Mouse (Mus musculus) retina, embryonic 14.5 days (tissue): ENCODE data around the gene Bcan.

Experiments
- DNase-seq: peaks from one replicate; pipeline ENCODE4 v3.0.0-alpha.2; 2015; ENCODE audit warnings: low spot score

Gene Bcan

DNA sequence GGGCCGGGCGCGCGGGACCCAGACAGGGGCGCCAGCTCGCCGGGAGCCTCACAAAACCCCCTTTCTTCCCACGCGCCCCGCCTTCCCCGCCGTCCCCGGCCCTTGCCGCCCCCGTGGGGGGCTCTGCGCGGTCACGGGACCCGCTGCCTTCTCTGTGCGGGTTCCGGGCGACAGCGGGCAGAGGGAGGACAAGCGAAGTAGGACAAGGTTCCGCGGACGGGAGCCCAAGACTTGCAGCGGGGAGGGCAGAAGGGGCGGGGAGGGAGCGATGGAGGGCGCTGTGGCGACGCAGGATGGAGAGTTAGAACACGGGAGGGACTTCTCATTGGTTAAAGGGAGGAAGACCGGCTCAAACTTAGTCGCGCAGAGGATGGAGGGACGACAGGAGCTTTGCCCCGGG, at the start of gene Bcan:
TSS of gene Bcan (minus strand) at position 50 of the 400 bp plus-strand sequence.
- no peak for DNase-seq

DNA sequence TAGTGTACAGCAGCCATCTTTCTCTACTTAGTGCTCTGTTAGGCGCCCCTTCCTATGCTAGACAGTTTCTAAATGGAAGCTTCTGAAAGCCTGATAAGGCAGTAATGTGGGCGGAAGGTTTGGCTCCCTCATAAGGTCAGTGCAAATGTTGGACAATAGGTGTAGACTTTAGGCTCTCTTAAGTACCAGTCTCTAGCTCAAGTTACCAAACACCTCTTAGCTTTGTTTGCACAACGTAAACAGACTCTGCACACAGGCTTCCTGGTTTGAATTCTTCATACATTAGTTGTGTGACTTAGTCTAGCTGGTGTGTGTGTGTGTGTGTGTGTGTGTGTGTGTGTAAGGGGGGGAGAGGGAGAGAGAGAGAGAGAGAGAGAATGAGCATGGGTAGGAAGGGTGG, 49.5 kb upstream of the Bcan start:
- no peak for DNase-seq

DNA sequence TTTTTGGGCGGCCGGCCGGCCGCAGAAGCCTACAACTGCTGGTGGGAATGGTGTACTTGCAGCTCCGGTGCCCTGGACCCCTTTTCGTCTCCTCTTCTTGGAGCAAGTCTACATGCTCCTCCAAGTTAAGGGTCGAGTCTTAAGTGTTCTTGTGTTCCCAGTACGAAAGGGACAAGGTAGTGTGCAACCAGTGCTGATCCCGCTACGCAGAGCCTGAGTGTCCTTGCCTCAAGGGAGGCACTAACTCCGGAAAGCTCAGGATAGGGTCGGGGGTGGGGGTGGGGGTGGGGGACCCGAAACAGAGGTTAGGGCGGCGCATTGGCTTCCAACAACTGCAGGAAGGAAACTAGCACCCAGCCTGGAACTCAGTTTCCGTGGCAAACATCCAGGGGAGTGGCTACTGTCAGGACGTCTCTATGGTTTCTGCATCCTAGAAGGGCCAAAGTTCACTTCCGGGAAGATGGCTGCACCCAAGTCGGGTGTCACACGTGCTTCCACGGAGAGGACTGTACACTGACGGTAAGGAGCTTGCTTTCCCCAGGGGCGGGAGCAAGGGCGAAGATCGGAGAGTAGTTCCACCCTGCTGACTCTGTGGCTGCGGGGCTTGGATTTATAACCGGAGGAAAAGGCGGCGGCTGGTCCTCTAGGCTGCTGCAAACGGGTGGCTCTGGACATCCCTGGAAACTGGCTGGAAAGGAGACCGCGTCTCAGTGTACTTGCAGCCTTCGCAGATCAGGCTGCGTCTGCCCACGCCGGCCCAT, 42.8 kb upstream of the Bcan start, which contains the start of gene Gpatch4:
TSS of gene Gpatch4 (plus strand) at position 448 of the 761 bp plus-strand sequence.
- DNase-seq, result peak; percentile 100

DNA sequence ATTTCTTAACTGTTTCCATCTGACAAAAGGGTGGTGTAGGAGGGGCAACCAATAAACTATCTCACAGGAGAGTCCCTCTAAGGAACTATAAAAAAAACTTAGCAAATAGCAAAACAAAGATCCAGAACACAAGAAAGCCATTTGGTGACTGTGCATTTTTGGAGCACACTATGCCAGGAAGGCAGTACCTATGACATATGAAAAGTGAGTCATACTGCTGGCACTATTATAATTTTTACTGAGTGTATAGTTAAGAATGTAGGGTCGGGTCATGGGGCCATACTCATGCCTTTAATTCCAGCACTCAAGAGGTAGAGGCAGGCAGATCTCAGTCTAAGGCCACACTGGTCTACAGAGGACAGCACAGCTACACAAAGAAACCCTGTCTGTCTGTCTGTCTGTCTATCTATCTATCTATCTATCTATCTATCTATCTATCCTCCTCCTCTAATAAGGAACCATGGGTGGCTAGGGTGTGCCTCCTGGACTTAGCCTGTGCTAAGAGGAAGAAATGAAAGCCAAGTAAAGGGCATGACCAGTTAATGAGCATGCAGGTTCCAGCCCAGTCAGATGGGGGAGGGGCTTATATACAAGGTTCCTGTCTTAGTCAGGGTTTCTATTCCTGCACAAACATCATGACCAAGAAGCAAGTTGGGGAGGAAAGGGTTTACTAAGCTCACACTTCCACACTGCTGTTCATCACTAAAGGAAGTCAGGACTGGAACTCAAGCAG, 35.7 kb upstream of the Bcan start:
- no peak for DNase-seq

DNA sequence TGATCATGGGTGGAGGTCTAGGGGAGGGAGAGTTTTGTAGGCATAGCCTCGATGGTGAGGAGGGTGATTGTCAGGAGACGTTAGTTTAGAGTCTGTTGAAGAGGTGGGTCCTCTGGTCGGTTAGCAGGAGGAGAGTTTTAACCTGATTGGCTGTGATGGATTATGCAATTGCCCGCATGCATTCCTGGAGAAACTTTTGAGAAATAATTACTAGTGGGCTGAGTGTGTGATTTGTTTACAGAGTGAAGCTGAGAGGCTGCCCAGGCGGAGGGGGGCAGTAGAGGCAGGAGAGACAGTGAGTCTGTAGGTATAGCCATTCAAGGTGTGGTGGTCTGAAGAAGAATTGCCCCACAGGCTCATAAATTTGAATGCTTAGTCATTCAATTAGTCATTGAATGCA, 33.5 kb upstream of the Bcan start:
- no peak for DNase-seq

DNA sequence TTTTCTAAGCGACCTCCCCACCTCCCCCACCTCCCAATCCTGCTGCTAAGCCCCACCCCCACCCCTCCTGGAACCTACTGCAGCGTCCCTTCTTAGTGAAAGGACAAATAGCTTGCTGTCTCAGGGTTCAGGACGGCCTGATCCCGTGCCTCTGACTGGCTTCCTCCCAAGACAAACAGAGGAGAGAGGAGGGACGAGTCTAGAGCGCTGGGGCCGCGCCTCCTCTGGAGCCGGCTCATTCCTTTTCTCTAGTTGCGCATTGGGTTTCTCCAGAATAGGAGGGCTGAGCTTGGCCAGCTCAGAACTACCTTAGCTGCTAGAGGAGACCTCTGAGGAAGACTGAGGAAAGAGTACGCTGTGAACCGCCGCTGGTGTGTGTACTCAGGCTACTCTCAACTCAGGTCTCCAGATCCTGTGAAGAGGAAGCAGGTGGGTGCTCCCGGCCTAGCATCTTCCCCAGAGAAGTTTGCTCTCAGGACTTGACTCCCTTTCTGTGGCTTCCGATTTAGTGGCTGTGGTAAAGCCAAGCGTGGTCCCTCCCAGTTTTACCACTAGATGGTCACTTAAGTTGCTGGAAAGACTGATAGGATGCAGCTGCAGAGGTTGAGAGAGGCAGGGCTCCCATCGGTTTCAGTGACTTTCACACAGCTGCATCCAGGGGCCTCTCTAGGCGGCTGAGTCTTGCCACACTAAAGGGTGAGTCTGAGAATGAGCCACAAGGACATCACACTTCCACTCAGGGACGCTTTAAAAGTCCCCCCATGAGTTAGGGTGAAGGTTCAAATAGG, 30.8 kb upstream of the Bcan start:
- DNase-seq, result no peak

DNA sequence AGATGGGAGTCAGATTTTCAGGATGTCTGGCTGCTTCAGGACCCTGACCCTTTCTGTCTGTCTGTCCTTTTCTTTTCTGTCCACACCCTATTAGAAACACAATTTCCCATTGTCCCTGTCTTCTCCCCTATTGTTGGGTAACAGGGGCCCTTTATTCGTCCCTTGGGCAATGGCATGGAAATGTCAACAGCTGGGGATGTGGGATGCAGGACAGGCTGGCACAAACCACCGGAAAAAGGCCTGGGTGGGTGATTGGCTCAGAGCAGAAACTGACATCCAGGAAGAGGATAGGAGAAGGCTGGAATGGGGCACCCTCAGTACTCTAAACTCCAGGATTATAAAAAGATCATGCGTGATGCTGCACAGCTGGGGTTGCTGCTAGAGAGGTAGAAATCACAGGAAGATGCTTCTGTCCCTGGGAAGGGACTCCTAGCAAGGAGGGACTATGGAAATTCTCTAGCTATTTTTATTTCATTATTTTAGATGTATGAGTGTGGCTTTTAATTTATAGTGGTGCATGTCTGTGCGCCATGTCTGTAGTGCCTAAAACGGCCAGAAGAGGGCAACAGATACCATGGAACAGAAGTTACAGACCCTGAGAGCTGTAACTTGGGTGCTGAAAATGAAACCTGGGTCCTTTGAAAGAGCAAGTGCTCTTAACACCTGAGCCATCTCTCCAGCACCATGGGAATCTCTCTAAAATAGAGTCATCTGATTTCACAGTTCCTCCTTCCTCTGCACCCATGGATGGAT, 27.6 kb upstream of the Bcan start, which contains the start of gene Hapln2:
TSS of gene Hapln2 (minus strand) at position 150 of the 753 bp plus-strand sequence.
- DNase-seq, result no peak

DNA sequence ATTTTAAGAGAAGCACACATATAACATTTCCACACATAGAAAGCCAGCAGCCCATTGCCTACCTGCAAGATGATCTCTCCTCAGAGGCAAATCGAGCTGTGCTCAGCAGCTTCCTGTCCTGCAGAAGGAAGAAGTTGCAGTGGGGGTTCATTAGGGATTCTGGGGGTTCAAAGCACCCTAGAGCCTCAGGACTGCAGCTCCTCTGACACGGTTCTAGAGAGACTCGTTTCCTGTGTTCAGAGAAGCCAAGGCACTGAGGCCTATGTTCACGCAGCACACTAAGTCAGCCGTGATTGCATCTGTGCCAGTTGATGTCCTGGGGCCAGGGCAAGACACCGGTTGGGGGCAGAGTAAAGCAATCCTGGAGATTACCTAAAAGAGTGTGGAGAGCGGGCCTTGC, 26.8 kb upstream of the Bcan start:
- DNase-seq, result no peak

DNA sequence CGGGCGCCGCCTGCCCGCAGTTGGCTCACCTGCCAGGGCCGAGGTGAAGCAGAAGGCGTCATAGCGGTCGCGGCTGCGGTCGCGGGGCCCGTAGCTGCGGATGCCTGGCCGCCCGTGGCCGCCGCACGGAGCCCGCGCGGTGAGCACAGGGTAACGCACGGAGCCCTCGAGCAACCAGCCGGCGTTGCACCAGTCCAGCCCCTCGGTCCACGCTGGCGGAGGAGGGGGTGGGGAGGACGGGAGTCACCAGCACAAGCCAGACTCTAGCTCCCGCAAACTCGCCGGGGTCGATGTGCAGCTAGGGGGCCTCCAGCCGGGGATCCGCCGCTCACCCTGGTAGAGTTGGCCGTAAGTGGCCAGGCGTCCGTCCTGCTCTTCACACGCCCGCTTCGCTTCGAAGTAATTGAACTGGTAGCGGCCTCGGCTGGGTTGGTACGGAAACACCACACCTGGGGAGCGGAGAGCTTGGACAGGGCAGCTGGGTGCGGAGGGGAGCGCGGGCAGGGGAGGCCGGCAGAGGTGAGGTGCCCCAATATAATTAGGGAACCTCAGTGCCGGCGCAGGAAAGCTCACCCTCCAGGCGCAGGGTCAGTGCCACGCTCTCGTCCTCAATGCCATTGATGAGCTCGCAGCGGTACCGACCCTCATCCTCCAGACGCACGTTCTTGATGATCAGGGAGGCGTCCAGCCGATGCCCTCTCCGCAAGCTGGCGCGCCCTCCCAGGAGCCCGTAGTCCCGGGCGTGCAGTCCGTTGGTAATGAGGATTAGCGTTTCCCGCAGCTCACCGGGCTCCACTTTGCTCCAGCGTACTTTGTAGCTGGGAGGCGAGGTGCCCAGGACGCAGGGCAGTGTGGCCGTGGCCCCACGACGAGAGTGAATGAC, 23.4 kb upstream of the Bcan start:
- peak; percentile 21 for DNase-seq

DNA sequence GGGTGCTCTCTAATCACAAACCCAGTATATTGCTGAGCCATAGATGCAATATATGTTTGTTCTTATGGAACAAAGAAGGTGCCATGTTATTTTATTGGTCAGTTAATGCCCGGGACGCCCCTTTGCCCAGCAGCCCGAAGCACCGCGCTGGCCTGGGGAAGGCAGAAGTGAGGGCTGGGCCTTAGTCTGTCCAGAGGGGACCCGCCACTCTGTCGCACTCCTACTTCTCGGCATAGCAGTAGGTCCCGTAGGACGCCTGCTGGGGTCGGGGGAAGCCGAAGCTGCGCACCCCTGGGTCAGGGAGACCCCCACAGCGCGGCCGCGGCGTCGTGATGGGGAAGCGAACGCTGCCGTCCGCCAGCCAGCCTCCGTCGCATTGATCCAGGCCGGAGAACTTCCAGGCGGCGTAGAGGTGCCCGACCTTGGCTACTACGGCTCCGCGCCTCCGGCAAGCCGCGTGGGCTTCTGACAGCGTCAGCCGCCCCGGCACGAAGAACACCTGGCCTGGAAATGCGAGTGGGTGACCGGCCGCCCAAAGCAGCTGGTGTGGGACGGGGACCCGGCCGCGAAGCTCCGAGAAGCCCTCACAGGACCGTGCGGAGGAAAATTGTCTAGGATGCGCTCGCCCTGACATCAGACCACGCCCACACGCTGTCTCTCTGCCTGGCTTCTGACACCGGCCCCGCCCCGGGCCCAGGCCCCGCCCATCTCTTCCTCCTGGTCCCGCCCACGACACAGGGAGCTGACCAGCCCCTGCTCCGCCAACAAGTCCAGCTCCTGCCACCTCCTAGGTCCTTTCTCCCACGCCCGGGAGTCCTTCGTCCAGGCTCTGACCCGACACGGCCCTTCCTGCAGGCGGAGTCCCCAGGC, 22.5 kb upstream of the Bcan start:
- peak; percentile 95 for DNase-seq

DNA sequence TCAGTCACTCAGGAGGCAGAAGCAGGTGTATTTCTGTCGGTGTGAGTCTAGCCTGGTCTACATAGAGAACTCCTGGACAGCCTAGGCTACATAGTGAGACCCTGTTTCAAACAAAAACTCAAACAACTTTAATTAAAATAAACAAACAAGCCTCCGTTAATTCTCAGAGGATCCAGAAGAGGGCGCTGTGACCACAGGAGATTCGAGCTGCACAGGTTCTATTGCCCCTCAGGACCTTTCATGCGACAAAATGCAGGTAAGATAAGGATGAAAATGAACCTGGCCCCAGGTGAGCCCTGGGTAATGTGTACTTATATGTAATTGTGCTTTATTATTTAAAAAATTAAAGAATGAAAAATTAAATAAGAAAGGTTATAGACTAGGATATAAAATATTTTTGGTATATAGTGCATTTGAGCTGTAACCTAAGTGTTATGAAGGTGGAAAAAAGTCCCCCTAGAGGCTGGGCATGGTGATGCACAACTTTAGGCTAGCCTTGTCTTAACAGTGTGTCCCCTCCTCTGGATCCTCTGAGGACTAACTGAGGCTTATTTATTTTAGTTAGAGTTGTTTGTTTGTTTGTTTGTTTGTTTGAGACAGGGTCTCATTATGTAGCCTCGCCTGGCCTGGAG, 10.7 kb upstream of the Bcan start:
- peak; percentile 63 for DNase-seq

DNA sequence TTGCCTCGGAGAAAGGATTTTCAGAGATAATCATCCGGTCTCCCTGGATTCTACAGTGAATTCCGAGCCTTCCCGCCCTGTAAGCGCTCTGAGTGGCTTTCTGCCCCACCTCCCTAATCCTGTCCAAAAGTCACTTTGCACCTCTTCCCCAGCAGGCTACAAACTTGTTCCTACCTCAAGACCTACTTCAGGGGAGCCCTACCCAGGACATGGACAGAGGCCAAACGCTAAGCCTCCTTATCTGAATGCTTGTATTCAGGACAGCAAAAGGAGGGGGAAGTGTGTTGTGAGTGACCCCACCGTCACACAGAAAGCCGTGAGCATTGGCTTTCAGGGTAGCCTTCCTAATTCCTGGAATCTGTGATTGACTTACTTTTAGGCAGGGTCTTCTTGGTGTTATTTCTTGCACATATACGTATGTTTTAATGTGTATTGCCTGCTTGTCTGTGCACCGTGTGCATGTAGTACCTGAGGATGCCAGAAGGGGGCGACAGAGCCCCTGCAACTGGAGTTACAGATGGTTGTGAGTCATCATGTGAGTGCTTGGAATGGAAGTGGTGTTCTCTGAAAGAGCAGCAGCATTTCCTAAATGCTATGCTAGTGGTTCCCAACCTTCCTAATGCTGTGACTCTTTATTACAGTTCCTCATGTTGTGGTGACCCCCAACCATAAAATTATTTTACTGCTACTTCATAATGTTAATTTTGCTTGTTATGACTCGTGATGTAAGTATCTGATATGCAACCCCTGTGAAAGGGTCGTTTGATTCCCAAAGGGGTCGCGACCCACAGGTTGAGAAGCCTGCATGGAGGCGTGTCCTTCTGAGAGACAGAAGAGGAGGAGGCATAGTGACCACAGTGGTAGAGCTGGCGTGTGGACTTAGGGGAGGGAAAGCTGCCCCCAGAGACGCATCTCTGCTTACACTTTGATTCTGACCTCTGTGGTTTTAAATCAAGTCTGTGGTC, 6.1 kb upstream of the Bcan start:
- no peak for DNase-seq

DNA sequence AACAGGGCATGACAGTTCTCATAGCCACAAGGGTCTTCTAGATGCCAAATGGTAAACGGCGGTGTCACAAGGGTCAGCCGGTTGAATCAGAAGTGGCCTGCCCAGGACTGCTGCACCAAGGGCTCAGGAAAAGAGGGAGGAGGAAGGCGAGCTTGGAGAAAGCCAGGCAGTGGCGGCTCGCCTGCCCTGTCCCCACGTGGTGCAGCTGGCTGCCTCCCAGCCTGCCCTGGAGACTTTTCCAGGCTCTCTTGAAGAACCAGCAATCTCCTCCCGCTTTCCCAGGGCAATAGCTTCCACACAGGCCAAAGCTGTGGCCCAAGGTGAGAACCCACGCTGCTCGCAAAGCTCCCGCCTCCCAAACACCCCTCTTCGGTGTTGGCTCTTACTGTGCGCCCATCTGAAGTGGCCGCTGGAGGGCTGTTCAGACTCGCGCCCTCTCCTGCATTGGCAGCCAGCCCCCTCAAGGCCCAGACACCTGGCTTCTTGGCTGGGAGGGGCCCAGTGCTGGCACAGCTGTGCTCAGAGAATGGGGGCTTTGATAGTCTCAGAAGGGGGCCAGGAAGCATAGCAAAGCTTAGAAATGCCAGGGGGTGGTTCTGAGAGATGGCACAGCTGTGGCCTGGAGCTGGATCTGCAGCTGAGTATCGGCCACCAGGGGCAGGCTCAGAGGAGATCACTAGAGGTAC, 2.4 kb upstream of the Bcan start:
- DNase-seq, result no peak

DNA sequence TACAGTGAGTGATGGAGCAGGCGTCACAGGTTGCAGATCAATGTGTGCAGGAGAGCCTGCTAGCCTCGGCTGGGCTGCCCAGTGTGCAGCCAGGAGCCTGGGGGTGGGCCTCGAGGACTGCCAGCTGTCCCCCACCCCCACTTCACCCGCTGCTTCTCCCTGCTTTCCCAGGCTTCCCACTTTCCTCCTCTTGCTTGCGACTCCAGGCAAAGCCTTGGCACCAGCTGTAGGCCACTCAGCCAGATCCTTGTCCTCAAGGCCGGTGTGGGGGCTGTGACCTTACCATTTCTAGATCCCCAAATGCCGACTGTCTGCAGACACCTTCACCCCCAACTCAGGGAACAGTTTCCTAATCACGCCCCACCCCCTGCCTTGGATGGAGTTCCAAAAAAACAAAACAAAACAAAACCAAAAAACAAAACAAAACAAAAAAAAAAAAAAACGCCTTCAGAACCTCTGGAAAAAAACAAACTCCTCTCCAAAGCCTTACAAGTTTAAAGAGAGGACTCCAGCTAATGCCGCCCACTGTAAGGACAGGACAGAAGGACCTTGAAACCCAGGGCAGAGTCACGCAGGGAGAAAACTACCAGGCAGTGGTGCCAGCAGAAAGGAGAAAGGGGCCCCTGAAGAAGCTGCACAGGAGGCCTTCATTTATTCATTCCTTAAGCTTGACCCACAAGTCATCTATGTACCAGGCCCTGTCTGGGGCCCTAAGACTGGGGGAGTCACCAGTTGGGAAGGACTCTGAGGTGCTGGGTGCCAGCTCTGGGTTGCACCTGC, 976 bp upstream of the Bcan start:
- no peak for DNase-seq

DNA sequence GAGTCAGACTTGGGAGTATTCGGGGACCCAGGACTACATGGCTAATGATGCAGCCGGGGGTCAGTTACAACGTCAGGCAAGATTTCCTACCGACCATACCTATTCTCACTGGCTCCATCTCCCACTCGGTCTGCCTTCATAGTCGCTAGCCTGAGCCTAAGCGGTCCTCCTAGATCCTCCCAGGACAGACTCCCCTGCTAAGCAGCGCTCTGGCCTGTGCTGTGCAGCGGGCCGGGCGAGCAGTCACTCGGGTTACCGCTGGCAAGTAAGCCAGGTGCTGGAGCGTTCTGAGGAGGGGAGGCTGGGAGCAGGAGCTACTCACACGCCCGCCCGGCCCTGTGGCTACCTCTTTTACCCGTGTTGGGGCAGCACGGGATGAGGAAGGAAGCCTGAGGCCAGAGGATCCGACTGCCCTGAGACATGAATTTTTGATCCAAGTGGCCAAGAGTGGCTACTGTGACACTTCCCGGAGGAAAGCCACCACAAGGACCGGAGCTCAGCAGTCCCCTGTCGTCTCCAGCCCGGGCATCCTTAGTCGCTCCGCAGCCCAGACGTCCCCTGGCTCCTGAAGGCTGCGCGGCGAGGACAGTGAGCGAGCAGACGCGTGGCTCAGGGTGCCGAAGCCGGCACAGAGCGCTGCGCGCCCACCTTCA, 661 bp downstream of the Bcan start:
- DNase-seq, result no peak

DNA sequence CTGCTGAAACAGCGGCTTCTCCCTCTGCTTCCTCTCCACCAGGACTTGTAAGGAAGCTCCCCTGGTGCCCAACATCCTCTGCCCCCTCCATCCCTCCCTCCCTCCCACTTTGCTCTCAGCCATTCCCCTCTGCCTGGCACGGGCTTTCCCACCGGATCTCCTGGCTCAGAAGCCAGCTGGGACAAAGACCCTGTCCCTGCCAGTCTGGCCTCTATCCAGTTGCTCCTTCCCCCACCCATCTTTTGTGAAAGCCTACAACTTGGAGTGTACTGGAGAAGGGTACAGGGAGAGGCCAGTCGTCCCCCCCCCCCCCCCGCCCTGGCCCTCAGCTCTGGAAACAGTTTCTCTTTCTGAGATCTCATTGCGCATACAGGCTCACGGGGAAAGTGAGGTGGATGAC, 1.3 kb downstream of the Bcan start:
- no peak for DNase-seq
